Mouse (Mus musculus) gastrocnemius, postnatal 36 days (tissue): Measurements from ENCODE around the gene Rai14. TPM values are rescaled to one million over a fixed set of nuclear protein-coding genes. Genes with fewer than 3 reads are reported as not detected.
A peak's percentile ranks its signal among the peaks of the same experiment; 100 is the strongest.

ENCODE experiments used
- DNase-seq, 2 experiments: peaks; one replicate each; pipeline ENCODE4 v3.0.0; 2022
- intact Hi-C: fragments of 180-260 bp; cut with DNase I; formaldehyde crosslinking; loops from one replicate; pipeline ENCODE4 v1.15.1; 2025
- total RNA-seq, 2 experiments: library from RNA; stranded (reverse); gene quantifications; 2 replicates each; pipeline ENCODE4 v1.2.3; 2021

The Rai14 gene
- total RNA-seq, 2 experiments from 2014 or later = 2.2 to 3.1 TPM

- intact Hi-C loops = no loop called here
- DNase-seq = no peak
Measured at GRCm38 (mm10) chr15:10696478-10697234, 17.8 kb downstream of the Rai14 start.

DNA sequence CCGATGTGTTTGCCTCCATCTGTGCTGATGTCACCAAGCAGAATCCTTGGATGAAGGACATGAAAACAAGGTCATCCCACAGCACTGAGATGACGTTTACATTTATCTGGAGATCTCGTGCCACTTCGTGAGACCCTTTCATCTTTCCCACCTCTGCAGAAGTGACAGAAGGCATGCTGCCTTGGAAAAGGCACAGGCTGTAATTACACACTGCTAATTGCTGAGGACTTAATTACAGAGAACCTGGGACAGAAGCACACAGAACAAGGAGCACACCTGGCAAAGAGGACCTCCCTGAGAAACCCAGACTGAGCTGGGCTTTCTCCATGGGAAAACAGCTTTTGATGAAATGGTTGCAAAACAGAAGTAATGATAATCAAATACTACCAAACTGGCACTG, 21.8 kb downstream of the Rai14 start:
- intact Hi-C loops = no loop called here
- no peak for DNase-seq

GRCm38 (mm10) chr15:10691481-10691880, 22.9 kb downstream of the Rai14 start:
- intact Hi-C loops = no loop called here
- DNase-seq = no peak

GRCm38 (mm10) chr15:10690973-10691372, 23.5 kb downstream of the Rai14 start:
- intact Hi-C loops = no loop called here
- DNase-seq = no peak

GRCm38 (mm10) chr15:10690219-10690618, 24.2 kb downstream of the Rai14 start:
- intact Hi-C loops = no loop called here
- no peak for DNase-seq

- intact Hi-C loops = no loop called here
- no peak for DNase-seq
Measured at GRCm38 (mm10) chr15:10689304-10689703, 25.1 kb downstream of the Rai14 start.

DNA sequence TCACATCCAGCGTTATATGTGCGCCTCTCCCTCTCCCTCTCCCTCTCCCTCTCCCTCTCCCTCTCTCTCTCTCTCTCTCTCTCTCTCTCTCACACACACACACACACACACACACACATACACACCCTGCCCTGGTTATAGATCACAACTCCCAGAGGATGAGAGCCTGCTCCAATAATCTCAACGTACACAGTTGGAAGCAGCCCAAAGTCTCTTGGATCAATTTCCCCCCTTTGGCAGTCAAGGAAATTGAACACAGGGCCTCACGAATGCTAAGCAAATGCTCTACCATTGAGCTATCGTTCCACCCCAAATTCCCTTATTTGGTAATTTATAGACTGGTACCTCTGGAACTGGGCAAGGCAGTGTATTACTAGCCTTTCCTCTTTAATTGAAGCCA, 25.7 kb downstream of the Rai14 start:
- no peak for DNase-seq
- intact Hi-C loops = no loop called here

- DNase-seq = no peak
- intact Hi-C loops = no loop called here
Measured at GRCm38 (mm10) chr15:10687365-10687764, 27.1 kb downstream of the Rai14 start.

GRCm38 (mm10) chr15:10685692-10686430, 28.6 kb downstream of the Rai14 start:
- intact Hi-C loops = no loop called here
- no peak for DNase-seq

GRCm38 (mm10) chr15:10683687-10684203, 30.7 kb downstream of the Rai14 start:
- DNase-seq = no peak
- intact Hi-C loops = no loop called here

- DNase-seq = no peak
Measured at GRCm38 (mm10) chr15:10680514-10680913, 33.9 kb downstream of the Rai14 start.

DNA sequence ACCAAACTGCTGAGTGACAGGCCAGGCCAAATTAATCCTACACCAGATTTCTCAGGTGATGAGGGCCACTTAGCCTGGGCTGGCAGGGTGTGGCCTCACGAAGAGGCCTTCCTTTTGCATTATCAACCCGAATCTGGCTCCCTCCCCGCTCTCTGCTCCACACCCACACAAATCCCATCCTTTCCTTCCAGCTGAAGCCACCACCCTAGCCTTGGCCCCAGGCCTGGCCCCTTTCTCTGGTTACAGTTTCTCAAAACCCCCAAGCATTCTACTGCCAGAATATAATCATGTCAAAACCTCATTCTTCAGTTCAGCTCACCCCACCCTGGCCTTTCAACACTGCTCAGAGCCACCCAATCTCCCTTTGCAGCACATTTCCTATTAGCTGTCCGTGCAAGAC, 34.9 kb downstream of the Rai14 start:
- intact Hi-C loops = no loop called here
- peak; percentile 38 to 53 for DNase-seq

More at GRCm38 (mm10) chr15:10680514-10680913, 33.9 kb downstream of the Rai14 start:
- intact Hi-C loops = no loop called here

GRCm38 (mm10) chr15:10675801-10676200, 38.6 kb downstream of the Rai14 start:
- no peak for DNase-seq
- intact Hi-C loops = no loop called here

GRCm38 (mm10) chr15:10672880-10673279, 41.5 kb downstream of the Rai14 start:
- intact Hi-C loops = no loop called here
- no peak for DNase-seq

GRCm38 (mm10) chr15:10671868-10672267, 42.6 kb downstream of the Rai14 start:
- intact Hi-C loops = no loop called here
- DNase-seq = no peak

DNA sequence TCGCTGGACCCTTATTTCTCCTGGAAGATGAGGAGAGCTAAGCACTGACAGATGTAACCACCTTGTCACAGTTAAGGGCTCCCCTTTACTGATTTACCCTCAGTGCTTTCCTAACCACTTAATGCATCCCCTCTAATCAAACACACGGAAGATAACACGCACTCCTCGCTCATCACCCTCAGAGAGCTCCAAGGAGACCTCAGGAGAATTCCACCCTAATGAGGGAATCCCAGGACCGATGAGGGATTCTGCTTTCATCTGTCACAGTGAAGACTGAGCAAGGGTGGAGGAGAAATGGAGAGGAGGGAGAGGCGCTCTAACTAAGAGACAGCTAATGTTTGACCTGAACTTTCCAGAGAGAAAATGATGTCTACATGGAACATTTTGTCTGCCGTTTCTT, 44.3 kb downstream of the Rai14 start:
- DNase-seq = no peak
- intact Hi-C loops = no loop called here

DNA sequence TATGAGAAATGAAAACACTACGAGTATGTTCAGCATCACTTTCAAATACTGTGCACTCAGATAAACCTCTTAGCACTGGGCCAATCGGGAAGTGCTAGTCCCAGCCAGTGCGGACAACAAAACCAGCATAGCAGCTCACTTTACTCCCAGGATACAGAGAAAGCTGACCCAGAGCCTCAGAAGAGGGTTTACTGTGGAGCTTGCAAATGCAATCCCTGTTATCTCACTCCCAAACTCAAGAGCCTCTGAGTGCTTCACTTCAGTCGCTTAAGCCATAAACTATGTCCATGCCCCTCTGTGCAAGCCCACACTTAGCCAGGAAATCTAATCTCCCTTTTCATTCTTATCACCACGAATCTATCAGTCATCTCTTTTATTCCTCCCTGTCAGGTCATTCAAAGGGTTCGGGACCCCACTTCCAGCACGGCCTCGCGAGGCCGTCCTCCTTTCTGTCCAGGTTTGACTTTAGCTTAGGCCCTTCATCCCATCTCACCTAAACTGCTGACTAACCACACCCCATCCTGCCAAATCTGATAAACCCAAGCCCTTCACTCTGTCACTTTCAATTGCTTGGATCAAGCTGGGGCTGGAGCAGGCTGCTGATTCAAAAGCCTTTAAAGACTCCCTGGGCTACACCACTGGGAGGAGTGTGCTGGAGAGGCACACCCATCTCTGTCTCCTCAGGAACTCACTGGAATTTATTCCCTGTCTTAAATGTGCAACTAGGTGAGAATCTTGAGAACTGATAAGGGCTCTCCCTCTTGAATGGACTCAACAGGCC, 46.1 kb downstream of the Rai14 start:
- intact Hi-C loops = no loop called here
- DNase-seq = no peak

GRCm38 (mm10) chr15:10665816-10666215, 48.6 kb downstream of the Rai14 start:
- intact Hi-C loops = no loop called here
- DNase-seq = no peak

- DNase-seq = no peak
- intact Hi-C loops = no loop called here
Measured at GRCm38 (mm10) chr15:10664529-10664898, 49.9 kb downstream of the Rai14 start.

DNA sequence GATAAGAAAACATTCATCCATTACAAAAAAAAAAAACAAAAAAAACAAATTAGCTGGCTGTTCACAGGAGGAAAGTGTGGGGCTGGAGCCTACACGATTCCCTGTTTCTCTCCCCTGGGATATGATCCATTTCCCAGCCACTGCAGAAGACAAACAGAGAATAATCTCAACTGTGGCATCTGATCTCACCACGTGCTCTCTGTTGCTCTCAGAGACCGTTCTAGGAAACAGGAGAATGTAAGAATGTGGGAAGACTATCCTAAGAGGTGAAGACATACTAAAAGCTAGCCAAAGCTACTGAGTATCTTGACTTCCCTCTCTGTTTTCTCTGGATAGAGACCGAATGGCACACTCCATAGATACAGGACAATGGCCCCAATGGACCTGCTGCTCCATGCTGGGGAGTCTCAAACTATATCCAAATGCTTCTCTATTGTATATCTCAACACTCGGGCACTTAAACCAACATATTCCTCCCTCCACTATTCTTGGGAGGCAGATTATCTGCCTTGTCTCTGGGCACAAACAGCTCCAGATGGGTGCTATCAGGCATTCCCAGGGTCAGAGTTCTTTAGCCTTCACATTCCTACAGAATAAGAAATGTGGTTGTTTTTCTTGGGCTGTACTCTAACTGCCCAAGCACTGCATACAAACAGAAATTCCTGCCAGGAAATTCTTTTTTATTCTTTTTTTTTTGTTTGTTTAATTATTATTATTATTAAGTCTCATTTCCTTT, 50.5 kb downstream of the Rai14 start:
- intact Hi-C loops = no loop called here

More for the DNA sequence above, 50.5 kb downstream of the Rai14 start:
- DNase-seq = no peak
